Mouse (Mus musculus) layer of hippocampus, postnatal 36 days (tissue): Measurements from ENCODE around the gene Cnn2. TPM values are rescaled to one million over a fixed set of nuclear protein-coding genes. Genes with fewer than 3 reads are reported as not detected.

Experiments used
- DNase-seq, 2 experiments: peaks; one replicate each; pipeline ENCODE4 v3.0.0; 2022
- total RNA-seq, 2 experiments: library from RNA; stranded (reverse); gene quantifications; 2 replicates each; pipeline ENCODE4 v1.2.3; 2021

Gene Cnn2
- total RNA-seq, 2 experiments from 2014 or later, result 5.5 to 6.6 TPM

GRCm38 (mm10) chr10:79970415-79971182 is 17.8 kb upstream of the Cnn2 start, which contains the start of gene Grin3b:
Grin3b (plus strand) TSS chr10:79970715.
- DNase-seq, result no peak

DNA sequence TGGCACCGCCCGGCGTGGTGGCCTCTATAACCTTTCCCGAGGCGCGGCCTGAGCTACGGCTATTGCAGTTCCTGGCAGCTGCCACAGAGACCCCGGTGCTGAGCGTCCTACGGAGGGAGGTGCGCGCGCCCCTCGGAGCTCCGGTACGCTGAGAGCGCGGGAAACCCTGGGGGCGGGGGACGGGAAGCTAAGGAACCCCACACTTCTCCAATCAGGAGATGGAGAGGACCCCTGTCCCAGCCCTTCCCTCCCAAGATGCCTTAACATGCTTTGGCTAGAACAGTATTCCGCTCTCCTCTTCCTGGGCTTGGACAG is 17.2 kb upstream of the Cnn2 start:
- DNase-seq, result no peak

DNA sequence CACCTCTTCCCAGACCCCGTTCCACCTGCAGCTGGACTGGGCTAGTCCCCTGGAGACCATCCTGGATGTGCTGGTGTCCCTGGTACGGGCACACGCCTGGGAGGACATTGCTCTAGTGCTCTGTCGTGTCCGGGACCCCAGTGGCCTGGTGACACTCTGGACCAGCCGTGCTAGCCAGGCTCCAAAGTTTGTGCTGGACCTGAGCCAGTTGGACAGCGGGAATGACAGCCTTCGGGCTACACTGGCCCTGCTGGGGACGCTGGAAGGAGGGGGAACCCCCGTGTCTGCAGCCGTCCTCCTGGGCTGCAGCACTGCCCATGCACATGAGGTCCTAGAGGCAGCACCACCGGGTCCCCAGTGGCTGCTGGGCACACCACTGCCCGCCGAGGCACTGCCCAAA is 15.6 kb upstream of the Cnn2 start:
- no peak for DNase-seq

- no peak for DNase-seq
These were observed 14.3 kb upstream of the Cnn2 start for GRCm38 (mm10) chr10:79974087-79974486.

DNA sequence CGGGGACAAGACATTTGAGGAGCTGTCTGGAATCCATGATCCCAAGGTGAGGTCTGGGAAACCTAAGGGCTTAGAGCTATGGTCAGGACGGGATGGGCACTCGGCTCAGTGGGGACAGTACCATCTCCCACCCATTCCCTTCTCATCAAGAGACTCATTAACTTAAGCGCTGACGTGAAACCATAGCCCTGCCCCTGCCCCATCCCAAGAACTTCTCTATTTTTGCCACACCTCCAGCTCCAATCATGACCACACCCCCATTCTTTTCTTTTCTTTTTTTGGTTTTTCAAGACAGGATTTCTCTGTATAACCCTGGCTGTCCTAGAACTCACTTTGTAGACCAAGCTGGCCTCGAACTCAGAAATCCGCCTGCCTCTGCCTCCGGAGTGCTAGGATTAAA is 13.7 kb upstream of the Cnn2 start:
- no peak for DNase-seq

GRCm38 (mm10) chr10:79976071-79976721 is 12.2 kb upstream of the Cnn2 start:
- DNase-seq, result no peak

DNA sequence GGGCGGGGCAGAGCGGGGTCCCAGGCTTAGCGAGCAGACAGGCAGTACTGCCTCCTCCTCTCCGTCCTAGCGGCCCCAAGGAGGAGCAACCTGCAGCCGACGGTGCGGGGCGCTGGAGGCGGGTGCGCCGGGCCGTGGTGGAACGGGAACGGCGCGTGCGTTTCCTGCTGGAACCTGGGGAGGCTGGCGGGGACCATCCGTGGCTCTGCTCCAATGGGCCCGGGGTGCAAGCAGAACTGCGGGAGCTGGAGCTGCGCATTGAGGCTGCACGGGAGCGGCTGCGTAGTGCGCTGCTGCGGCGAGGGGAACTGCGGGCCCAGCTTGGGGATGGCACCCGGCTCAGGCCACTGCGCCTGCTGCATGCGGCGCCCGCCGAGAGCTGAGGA is 11.7 kb upstream of the Cnn2 start:
- DNase-seq, result no peak

- DNase-seq, result no peak
These were observed 11.1 kb upstream of the Cnn2 start for GRCm38 (mm10) chr10:79977324-79977723.

- DNase-seq, result no peak
These were observed 10.3 kb upstream of the Cnn2 start for GRCm38 (mm10) chr10:79978061-79978460.

DNA sequence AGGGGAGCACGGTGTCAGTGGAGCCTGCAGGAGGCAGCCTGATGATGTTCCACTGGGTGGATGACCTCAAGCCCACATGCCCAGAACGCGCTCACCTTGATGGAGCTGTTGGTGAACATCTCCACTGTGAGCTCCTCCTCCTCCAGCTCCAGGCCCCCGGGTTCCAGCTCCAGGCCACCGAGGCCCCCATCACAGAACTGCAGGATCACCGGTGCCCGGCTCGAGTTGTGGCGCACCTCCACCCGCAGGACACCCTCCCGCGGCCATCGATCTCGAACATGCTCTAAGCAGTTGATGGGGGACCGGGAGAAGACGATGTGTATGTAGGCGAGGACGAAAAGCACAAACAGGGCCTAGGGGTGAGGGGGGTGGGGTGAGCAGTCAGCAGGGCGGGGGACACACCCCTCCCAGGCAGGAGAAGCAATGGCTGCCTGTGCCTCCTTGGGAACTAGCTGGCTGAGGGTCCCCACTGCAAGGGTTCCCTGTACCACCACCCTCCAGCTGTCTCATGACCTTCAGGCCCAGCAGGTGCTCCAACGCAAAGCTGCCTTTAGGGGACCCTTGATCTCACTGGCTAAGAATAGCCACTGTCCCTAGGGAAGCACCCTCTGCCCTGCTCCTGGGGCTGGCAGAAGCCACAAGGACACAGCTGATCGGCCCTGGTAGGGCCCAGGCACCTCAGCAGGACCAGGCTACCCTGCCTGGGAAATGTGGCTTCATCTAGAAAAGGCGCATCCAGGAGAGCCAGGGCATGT is 8.8 kb upstream of the Cnn2 start:
- DNase-seq, result no peak

DNA sequence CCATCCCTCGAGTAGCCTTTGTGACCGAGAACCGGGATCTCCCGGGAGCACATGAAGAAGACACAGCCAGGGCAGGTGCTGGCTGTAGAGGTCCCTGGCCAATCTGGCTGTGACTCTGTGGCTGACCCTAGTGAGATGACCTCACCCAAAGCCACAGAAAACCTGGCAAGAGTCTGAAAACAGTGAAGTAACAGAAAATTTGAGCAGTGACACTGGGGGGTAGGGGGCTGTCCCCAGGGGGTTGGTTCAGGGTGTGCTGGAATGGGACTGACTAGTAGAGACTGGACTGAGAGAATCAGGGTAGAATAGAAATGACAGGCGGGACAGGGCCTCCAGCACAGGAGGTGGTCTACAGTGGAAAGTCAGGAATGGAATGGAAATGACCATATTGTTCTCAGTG is 5.2 kb upstream of the Cnn2 start:
- no peak for DNase-seq

DNA sequence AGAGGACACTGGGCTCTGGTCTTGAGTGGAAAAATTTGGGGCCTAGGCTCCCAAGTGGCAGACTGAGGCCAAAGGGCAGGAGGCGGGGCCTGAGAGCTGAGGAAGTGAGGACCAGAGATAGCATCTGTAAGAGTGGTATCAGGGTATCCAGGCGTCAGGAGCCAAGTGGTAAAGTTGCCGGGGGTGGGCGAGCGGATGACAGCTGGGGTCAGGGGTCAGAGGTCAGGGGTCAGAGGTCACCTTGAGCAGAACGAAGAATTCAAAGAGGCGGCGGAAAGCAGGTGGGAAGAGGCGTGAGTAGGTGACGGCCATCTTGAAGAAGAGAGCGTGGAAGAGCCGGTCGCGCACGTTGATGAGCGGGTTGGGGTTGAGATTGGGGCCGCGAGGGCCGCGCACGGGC is 4.7 kb upstream of the Cnn2 start:
- peak; percentile 58 to 65 for DNase-seq

GRCm38 (mm10) chr10:79984195-79984816 is 4.1 kb upstream of the Cnn2 start, which contains the start of gene Tmem259:
Tmem259 (minus strand) TSS chr10:79984330.
- peak; percentile 83 for DNase-seq

DNA sequence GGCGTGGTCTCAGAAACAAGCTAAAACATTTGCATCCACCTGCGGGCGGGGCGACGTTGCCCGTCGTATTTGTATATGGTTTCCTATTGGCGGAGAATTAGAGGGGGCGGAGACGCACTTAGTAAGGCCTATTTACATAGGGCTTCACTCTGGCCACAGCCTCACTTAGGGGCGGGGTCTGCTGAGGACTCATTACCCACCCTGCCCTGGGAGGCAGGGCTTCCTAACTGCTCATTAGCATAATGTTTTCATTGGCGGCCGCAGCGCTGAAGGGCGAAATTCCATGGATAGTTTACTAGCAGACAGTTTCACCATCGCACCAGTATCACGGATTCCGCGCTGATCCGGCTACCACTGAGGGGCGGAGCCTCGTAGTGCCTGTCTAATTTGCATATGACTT is 3.5 kb upstream of the Cnn2 start:
- peak; percentile 94 to 96 for DNase-seq

GRCm38 (mm10) chr10:79985334-79986231 is 2.8 kb upstream of the Cnn2 start:
- DNase-seq, result peak; percentile 57 to 66

DNA sequence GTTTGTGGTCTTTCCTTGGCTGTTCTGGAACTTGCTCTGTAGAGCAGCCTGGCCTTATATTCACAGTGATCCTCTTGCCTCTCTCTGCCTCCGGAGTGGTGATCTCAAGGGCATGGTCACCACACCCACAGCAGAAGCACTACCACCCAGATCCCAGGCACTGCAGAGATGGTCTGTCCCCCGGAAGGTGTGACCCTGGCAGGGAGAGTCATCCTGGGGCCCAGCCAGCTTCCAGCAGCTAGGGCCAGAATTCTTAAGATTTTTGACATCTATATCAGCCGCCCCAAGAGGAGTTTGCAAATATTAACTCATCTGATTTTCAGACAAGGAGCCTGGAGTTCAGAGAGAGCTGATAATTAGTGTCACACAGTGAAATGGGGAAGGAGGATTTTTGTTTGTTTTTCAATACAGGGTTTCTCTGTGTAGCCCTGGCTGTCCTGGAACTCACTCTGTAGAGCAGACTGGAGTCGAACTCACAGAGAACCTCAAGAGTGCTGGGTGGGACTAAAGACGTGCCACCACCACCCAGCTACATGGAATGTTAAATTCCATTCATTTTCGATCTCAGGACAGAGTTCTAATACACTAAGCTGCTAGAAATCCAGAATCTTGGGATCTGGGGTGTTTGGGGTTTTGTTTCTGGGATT is 2.0 kb upstream of the Cnn2 start:
- DNase-seq, result no peak

DNA sequence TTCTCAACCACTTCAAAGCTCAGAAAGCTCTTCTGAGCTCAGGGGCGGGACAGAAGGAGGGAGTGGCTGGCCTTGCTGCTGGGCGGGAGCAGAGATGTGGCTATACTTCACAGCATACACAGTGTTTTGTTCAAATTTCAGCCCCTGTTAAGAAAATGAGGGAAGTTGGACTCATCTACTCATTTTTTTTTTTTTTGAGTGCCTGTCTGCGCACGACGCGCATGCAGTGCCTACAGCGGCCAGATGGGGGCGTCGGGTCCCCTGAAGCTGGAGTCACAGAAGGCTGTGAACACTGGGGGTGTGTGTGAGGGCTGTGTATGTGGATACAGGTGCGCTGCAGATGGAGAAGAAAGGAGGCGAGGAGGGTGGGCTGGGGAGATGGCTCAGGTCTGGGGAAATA is 1.4 kb upstream of the Cnn2 start:
- DNase-seq, result peak; percentile 74 to 79

- DNase-seq, result no peak
These were observed 446 bp upstream of the Cnn2 start for GRCm38 (mm10) chr10:79987771-79988505.

- DNase-seq, result no peak
These were observed 945 bp downstream of the Cnn2 start for GRCm38 (mm10) chr10:79989272-79989786.

GRCm38 (mm10) chr10:79989870-79990269 is 1.5 kb downstream of the Cnn2 start:
- no peak for DNase-seq
